Mouse (Mus musculus) forelimb bud, embryonic 11.5 days (tissue): ENCODE measurements around the gene Rpl21.

ENCODE experiments used
- DNase-seq: peaks from one replicate; pipeline ENCODE4 v3.0.0-alpha.2; 2012; ENCODE audit warnings: low read depth, low spot score

The Rpl21 gene

GRCm38 (mm10) chr5:146833673-146834201 is 1.0 kb downstream of the Rpl21 start:
- no peak for DNase-seq

GRCm38 (mm10) chr5:146834959-146835358 is 2.3 kb downstream of the Rpl21 start:
- no peak for DNase-seq

- no peak for DNase-seq
These were observed 5.5 kb downstream of the Rpl21 start for GRCm38 (mm10) chr5:146837967-146838720.

- no peak for DNase-seq
These were observed 6.4 kb downstream of the Rpl21 start for GRCm38 (mm10) chr5:146838836-146839648.

- DNase-seq: no peak
These were observed 7.1 kb downstream of the Rpl21 start for GRCm38 (mm10) chr5:146839760-146840159.

GRCm38 (mm10) chr5:146840422-146840821 is 7.7 kb downstream of the Rpl21 start:
- DNase-seq: no peak

GRCm38 (mm10) chr5:146841301-146841700 is 8.6 kb downstream of the Rpl21 start:
- no peak for DNase-seq

- DNase-seq: no peak
These were observed 9.3 kb downstream of the Rpl21 start for GRCm38 (mm10) chr5:146841996-146842395.

- DNase-seq: no peak
These were observed 11.7 kb downstream of the Rpl21 start for GRCm38 (mm10) chr5:146844301-146844941.

- peak; percentile 83 for DNase-seq
These were observed 12.3 kb downstream of the Rpl21 start, which contains the start of gene Rasl11a for GRCm38 (mm10) chr5:146844945-146845365. Gene Rasl11a (plus strand): TSS chr5:146845071.

- no peak for DNase-seq
These were observed 13.8 kb downstream of the Rpl21 start for GRCm38 (mm10) chr5:146846489-146846888.

- DNase-seq: no peak
These were observed 16.4 kb downstream of the Rpl21 start for GRCm38 (mm10) chr5:146848936-146849582.

- DNase-seq: no peak
These were observed 23.4 kb downstream of the Rpl21 start for GRCm38 (mm10) chr5:146856106-146856505.

GRCm38 (mm10) chr5:146857620-146858019 is 24.9 kb downstream of the Rpl21 start:
- DNase-seq: no peak

- DNase-seq: no peak
These were observed 26.1 kb downstream of the Rpl21 start for GRCm38 (mm10) chr5:146858772-146859171.

GRCm38 (mm10) chr5:146859246-146859645 is 26.6 kb downstream of the Rpl21 start:
- DNase-seq: no peak

- DNase-seq: no peak
These were observed 27.7 kb downstream of the Rpl21 start for GRCm38 (mm10) chr5:146860222-146860998.

GRCm38 (mm10) chr5:146861588-146861987 is 28.9 kb downstream of the Rpl21 start:
- no peak for DNase-seq

GRCm38 (mm10) chr5:146865511-146865910 is 32.8 kb downstream of the Rpl21 start:
- no peak for DNase-seq

GRCm38 (mm10) chr5:146866277-146866676 is 33.6 kb downstream of the Rpl21 start:
- DNase-seq: no peak
